Mouse (Mus musculus): ENCODE measurements around the gene Dmd.

DNA sequence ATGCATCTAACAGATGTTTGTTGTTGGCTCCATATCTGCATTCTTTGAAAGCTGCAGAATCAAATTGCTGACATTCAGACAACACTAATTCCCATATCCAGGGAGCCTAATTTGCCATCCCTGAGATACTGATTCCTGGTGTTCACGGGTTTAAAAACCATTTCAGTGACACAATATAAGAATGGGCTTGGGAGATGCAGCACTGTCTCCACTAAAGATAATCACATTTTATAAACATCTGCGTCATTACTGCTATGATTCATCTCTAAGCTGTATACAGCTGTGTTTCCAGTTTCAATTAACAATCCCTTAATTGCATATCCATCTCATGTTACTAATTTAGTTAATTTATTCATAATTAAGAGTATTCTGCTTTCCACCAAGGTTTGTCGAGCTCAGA, 1929.5 kb downstream of the Dmd start:
- TF ChIP-seq CTCF (IDR thresholded peaks at IDR 0.05; ENCODE audit: borderline replicate concordance, insufficient read depth, low read length) = no peak
- TF ChIP-seq POLR2A (IDR thresholded peaks at IDR 0.05; ENCODE audit: low read depth, low read length) = no peak
